Mouse (Mus musculus): Measurements from ENCODE around the gene Csrp3. TPM values are rescaled to one million over a fixed set of nuclear protein-coding genes. Genes with fewer than 3 reads are reported as not detected.

Gene Csrp3
- total RNA-seq, 2 experiments from 2014 or later, result not detected

Other genes starting within 250 kb of the Csrp3 start
- gene Mrgprb3, start 204.2 kb downstream of the Csrp3 start, total RNA-seq (2021), result not detected
- gene Zdhhc13, start 59.0 kb downstream of the Csrp3 start, total RNA-seq (2021), result 10 to 100 TPM; 28.1 to 28.5 TPM
- 1 to 10 TPM in 1 of 2 experiments, under 1 TPM in 1; 0.88 to 1.3 TPM for gene E2f8, start 33.6 kb upstream of the Csrp3 start, total RNA-seq (2021)
- 100 to 1,000 TPM; 103 to 107 TPM for gene Nav2, start 60.7 kb upstream of the Csrp3 start, total RNA-seq (2021)

Data from layer of hippocampus, postnatal 14 days (tissue).